Mouse (Mus musculus) thymus, postnatal 36 days (tissue): ENCODE results near the gene Abtb1.

Experiments used
- DNase-seq, 2 experiments: peaks; one replicate each; pipeline ENCODE4 v3.0.0; 2022; ENCODE audit warnings: mixed read lengths in 2 of 2

Abtb1 gene

GRCm38 (mm10) chr6:88841781-88842689 lies at the start of gene Abtb1:
Gene Abtb1, minus strand, starts transcription at chr6:88841984.
- DNase-seq = peak; percentile 95 to 98

- DNase-seq = no peak
Observed at GRCm38 (mm10) chr6:88890832-88891231, 49.0 kb upstream of the Abtb1 start.

- no peak for DNase-seq
Observed at GRCm38 (mm10) chr6:88889410-88890042, 47.7 kb upstream of the Abtb1 start.

- DNase-seq = peak; percentile 76 to 90
Observed at GRCm38 (mm10) chr6:88886417-88886967, 44.7 kb upstream of the Abtb1 start.

- DNase-seq = peak; percentile 50 to 60
Observed at GRCm38 (mm10) chr6:88885644-88886416, 44.0 kb upstream of the Abtb1 start.

- no peak for DNase-seq
Observed at GRCm38 (mm10) chr6:88884690-88885089, 42.9 kb upstream of the Abtb1 start.

GRCm38 (mm10) chr6:88884195-88884594 lies 42.4 kb upstream of the Abtb1 start:
- DNase-seq = no peak

- no peak for DNase-seq
Observed at GRCm38 (mm10) chr6:88881334-88881733, 39.5 kb upstream of the Abtb1 start.

- no peak for DNase-seq
Observed at GRCm38 (mm10) chr6:88879471-88879870, 37.7 kb upstream of the Abtb1 start.

- peak; percentile 74 to 82 for DNase-seq
Observed at GRCm38 (mm10) chr6:88874868-88875508, 33.2 kb upstream of the Abtb1 start, which contains the start of gene Podxl2. Gene Podxl2, minus strand, starts transcription at chr6:88875044.

- DNase-seq = peak in 1 of 2 experiments; percentile 48
Observed at GRCm38 (mm10) chr6:88873965-88874867, 32.4 kb upstream of the Abtb1 start.

- DNase-seq = peak; percentile 41 to 64
Observed at GRCm38 (mm10) chr6:88872811-88873210, 31.0 kb upstream of the Abtb1 start.

GRCm38 (mm10) chr6:88871546-88871945 lies 29.8 kb upstream of the Abtb1 start:
- no peak for DNase-seq

- DNase-seq = no peak
Observed at GRCm38 (mm10) chr6:88870594-88870993, 28.8 kb upstream of the Abtb1 start.

GRCm38 (mm10) chr6:88869459-88869858 lies 27.7 kb upstream of the Abtb1 start:
- no peak for DNase-seq

- DNase-seq = no peak
Observed at GRCm38 (mm10) chr6:88865704-88866103, 23.9 kb upstream of the Abtb1 start.

GRCm38 (mm10) chr6:88860914-88861313 lies 19.1 kb upstream of the Abtb1 start:
- peak in 1 of 2 experiments; percentile 28 for DNase-seq

GRCm38 (mm10) chr6:88858341-88858740 lies 16.6 kb upstream of the Abtb1 start:
- no peak for DNase-seq

GRCm38 (mm10) chr6:88857830-88858229 lies 16.0 kb upstream of the Abtb1 start:
- DNase-seq = no peak

- DNase-seq = no peak
Observed at GRCm38 (mm10) chr6:88857249-88857648, 15.5 kb upstream of the Abtb1 start.

GRCm38 (mm10) chr6:88855636-88856035 lies 13.9 kb upstream of the Abtb1 start:
- DNase-seq = no peak
